Mouse (Mus musculus): ENCODE results near the gene Vwf. TPM values are rescaled to one million over a fixed set of nuclear protein-coding genes. Genes with fewer than 3 reads are reported as not detected.

Gene Vwf
- polyA plus RNA-seq, 1 experiment from 2014 or later: 9.0 TPM

GRCm38 (mm10) chr6:125594825-125595224 lies 48.3 kb downstream of the Vwf start:
- Histone ChIP-seq H3K27ac (ENCODE audit: low read depth, low read length) (no peak overlapping the region), H3K4me2 (ENCODE audit: low read depth, low read length, severe bottlenecking) (no peak overlapping the region), H3K4me1 (replicated peaks; ENCODE audit: control insufficient read depth, insufficient read depth, low read length) (no peaks in the 10 kb centered on the region), H3K36me3 (ENCODE audit: control insufficient read depth, insufficient read depth, low read length) (no peaks in the 10 kb centered on the region), H3K4me3 (ENCODE audit: low read depth, low read length) (no peak overlapping the region), H3K9ac (ENCODE audit: low read length) (no peak overlapping the region), H3K9me3 (ENCODE audit: control insufficient read depth, low read length) (no peaks in the 10 kb centered on the region), H3K27me3 (ENCODE audit: control insufficient read depth, insufficient read depth, low read length) (no peaks in the 10 kb centered on the region)
- WGBS: 74% methylated on average over 4 of the region's 4 CpGs
- ATAC-seq (replicated peaks; ENCODE audit: low FRiP score) (no peak), DNase-seq (ENCODE audit: low spot score) (no peak)

- no peak overlapping the region for H3K27ac ChIP-seq (ENCODE audit: low read depth, low read length)
These were observed 50.2 kb downstream of the Vwf start for GRCm38 (mm10) chr6:125596701-125597318.

GRCm38 (mm10) chr6:125597716-125598115 lies 51.1 kb downstream of the Vwf start:
- Histone ChIP-seq H3K36me3 (ENCODE audit: control insufficient read depth, insufficient read depth, low read length) (no peaks in the 10 kb centered on the region), H3K9ac (ENCODE audit: low read length) (no peak overlapping the region), H3K4me2 (ENCODE audit: low read depth, low read length, severe bottlenecking) (no peak overlapping the region), H3K9me3 (ENCODE audit: control insufficient read depth, low read length) (no peaks in the 10 kb centered on the region), H3K27me3 (ENCODE audit: control insufficient read depth, insufficient read depth, low read length) (no peaks in the 10 kb centered on the region), H3K4me3 (ENCODE audit: low read depth, low read length) (no peak overlapping the region), H3K27ac (ENCODE audit: low read depth, low read length) (no peak overlapping the region), H3K4me1 (replicated peaks; ENCODE audit: control insufficient read depth, insufficient read depth, low read length) (no peaks in the 10 kb centered on the region)
- DNase-seq (ENCODE audit: low spot score) (no peak), ATAC-seq (replicated peaks; ENCODE audit: low FRiP score) (no peak)
- WGBS: 80% methylated on average over 4 of the region's 4 CpGs

More at GRCm38 (mm10) chr6:125596701-125597318, 50.2 kb downstream of the Vwf start:
- H3K36me3 ChIP-seq (ENCODE audit: control insufficient read depth, insufficient read depth, low read length): no peaks in the 10 kb centered on the region
- H3K9ac ChIP-seq (ENCODE audit: low read length): no peak overlapping the region
- DNase-seq (ENCODE audit: low spot score): no peak
- H3K4me2 ChIP-seq (ENCODE audit: low read depth, low read length, severe bottlenecking): no peak overlapping the region
- no peaks in the 10 kb centered on the region for H3K27me3 ChIP-seq (ENCODE audit: control insufficient read depth, insufficient read depth, low read length)
- no peaks in the 10 kb centered on the region for H3K9me3 ChIP-seq (ENCODE audit: control insufficient read depth, low read length)
- no peak overlapping the region for H3K4me3 ChIP-seq (ENCODE audit: low read depth, low read length)
- WGBS: 50% methylated on average over 16 of the region's 16 CpGs
- no peak for ATAC-seq (replicated peaks; ENCODE audit: low FRiP score)
- no peaks in the 10 kb centered on the region for H3K4me1 ChIP-seq (replicated peaks; ENCODE audit: control insufficient read depth, insufficient read depth, low read length)

- no peak overlapping the region for H3K4me2 ChIP-seq (ENCODE audit: low read depth, low read length, severe bottlenecking)
- H3K4me3 ChIP-seq (ENCODE audit: low read depth, low read length): no peak overlapping the region
- H3K9me3 ChIP-seq (ENCODE audit: control insufficient read depth, low read length): no peaks in the 10 kb centered on the region
- H3K36me3 ChIP-seq (ENCODE audit: control insufficient read depth, insufficient read depth, low read length): no peaks in the 10 kb centered on the region
- H3K9ac ChIP-seq (ENCODE audit: low read length): no peak overlapping the region
- no peaks in the 10 kb centered on the region for H3K4me1 ChIP-seq (replicated peaks; ENCODE audit: control insufficient read depth, insufficient read depth, low read length)
- H3K27ac ChIP-seq (ENCODE audit: low read depth, low read length): no peak overlapping the region
- H3K27me3 ChIP-seq (ENCODE audit: control insufficient read depth, insufficient read depth, low read length): no peaks in the 10 kb centered on the region
- WGBS: 46% methylated on average over 9 of the region's 9 CpGs
- ATAC-seq (replicated peaks; ENCODE audit: low FRiP score) (no peak), DNase-seq (ENCODE audit: low spot score) (peak; percentile 75)
These were observed 53.5 kb downstream of the Vwf start for GRCm38 (mm10) chr6:125600036-125600558.

GRCm38 (mm10) chr6:125600669-125601068 lies 54.1 kb downstream of the Vwf start:
- DNase-seq (ENCODE audit: low spot score) (no peak), ATAC-seq (replicated peaks; ENCODE audit: low FRiP score) (no peak)
- no peak overlapping the region for H3K4me2 ChIP-seq (ENCODE audit: low read depth, low read length, severe bottlenecking)
- no peak overlapping the region for H3K9ac ChIP-seq (ENCODE audit: low read length)
- H3K36me3 ChIP-seq (ENCODE audit: control insufficient read depth, insufficient read depth, low read length): no peaks in the 10 kb centered on the region
- H3K27me3 ChIP-seq (ENCODE audit: control insufficient read depth, insufficient read depth, low read length): no peaks in the 10 kb centered on the region
- WGBS: 76% methylated on average over 8 of the region's 8 CpGs
- H3K27ac ChIP-seq (ENCODE audit: low read depth, low read length): no peak overlapping the region
- H3K4me1 ChIP-seq (replicated peaks; ENCODE audit: control insufficient read depth, insufficient read depth, low read length): no peaks in the 10 kb centered on the region
- no peak overlapping the region for H3K4me3 ChIP-seq (ENCODE audit: low read depth, low read length)
- no peaks in the 10 kb centered on the region for H3K9me3 ChIP-seq (ENCODE audit: control insufficient read depth, low read length)

GRCm38 (mm10) chr6:125601190-125601589 lies 54.6 kb downstream of the Vwf start:
- Histone ChIP-seq H3K4me2 (ENCODE audit: low read depth, low read length, severe bottlenecking) (no peak overlapping the region), H3K4me3 (ENCODE audit: low read depth, low read length) (no peak overlapping the region), H3K27me3 (ENCODE audit: control insufficient read depth, insufficient read depth, low read length) (no peaks in the 10 kb centered on the region), H3K9ac (ENCODE audit: low read length) (no peak overlapping the region), H3K27ac (ENCODE audit: low read depth, low read length) (no peak overlapping the region), H3K9me3 (ENCODE audit: control insufficient read depth, low read length) (no peaks in the 10 kb centered on the region), H3K36me3 (ENCODE audit: control insufficient read depth, insufficient read depth, low read length) (no peaks in the 10 kb centered on the region), H3K4me1 (replicated peaks; ENCODE audit: control insufficient read depth, insufficient read depth, low read length) (no peaks in the 10 kb centered on the region)
- DNase-seq (ENCODE audit: low spot score) (no peak), ATAC-seq (replicated peaks; ENCODE audit: low FRiP score) (no peak)
- WGBS: 68% methylated on average over 4 of the region's 4 CpGs

GRCm38 (mm10) chr6:125601748-125602147 lies 55.2 kb downstream of the Vwf start:
- ATAC-seq (replicated peaks; ENCODE audit: low FRiP score): no peak
- WGBS: 79% methylated on average over 5 of the region's 5 CpGs
- Histone ChIP-seq H3K9ac (ENCODE audit: low read length) (no peak overlapping the region), H3K9me3 (ENCODE audit: control insufficient read depth, low read length) (no peaks in the 10 kb centered on the region), H3K4me3 (ENCODE audit: low read depth, low read length) (no peak overlapping the region), H3K27ac (ENCODE audit: low read depth, low read length) (no peak overlapping the region), H3K4me1 (replicated peaks; ENCODE audit: control insufficient read depth, insufficient read depth, low read length) (no peaks in the 10 kb centered on the region), H3K4me2 (ENCODE audit: low read depth, low read length, severe bottlenecking) (no peak overlapping the region), H3K36me3 (ENCODE audit: control insufficient read depth, insufficient read depth, low read length) (no peaks in the 10 kb centered on the region), H3K27me3 (ENCODE audit: control insufficient read depth, insufficient read depth, low read length) (no peaks in the 10 kb centered on the region)
- no peak for DNase-seq (ENCODE audit: low spot score)

- Histone ChIP-seq H3K27ac (ENCODE audit: low read depth, low read length) (no peak overlapping the region), H3K27me3 (ENCODE audit: control insufficient read depth, insufficient read depth, low read length) (no peaks in the 10 kb centered on the region), H3K9me3 (ENCODE audit: control insufficient read depth, low read length) (no peaks in the 10 kb centered on the region), H3K36me3 (ENCODE audit: control insufficient read depth, insufficient read depth, low read length) (no peaks in the 10 kb centered on the region), H3K4me3 (ENCODE audit: low read depth, low read length) (no peak overlapping the region), H3K9ac (ENCODE audit: low read length) (no peak overlapping the region), H3K4me1 (replicated peaks; ENCODE audit: control insufficient read depth, insufficient read depth, low read length) (no peaks in the 10 kb centered on the region), H3K4me2 (ENCODE audit: low read depth, low read length, severe bottlenecking) (no peak overlapping the region)
- WGBS: 81% methylated on average over 5 of the region's 5 CpGs
- ATAC-seq (replicated peaks; ENCODE audit: low FRiP score) (no peak), DNase-seq (ENCODE audit: low spot score) (no peak)
These were observed 55.8 kb downstream of the Vwf start for GRCm38 (mm10) chr6:125602354-125602753.

GRCm38 (mm10) chr6:125603234-125603633 lies 56.7 kb downstream of the Vwf start:
- Histone ChIP-seq H3K4me2 (ENCODE audit: low read depth, low read length, severe bottlenecking) (no peak overlapping the region), H3K27me3 (ENCODE audit: control insufficient read depth, insufficient read depth, low read length) (no peaks in the 10 kb centered on the region), H3K27ac (ENCODE audit: low read depth, low read length) (no peak overlapping the region), H3K4me1 (replicated peaks; ENCODE audit: control insufficient read depth, insufficient read depth, low read length) (no peaks in the 10 kb centered on the region), H3K9ac (ENCODE audit: low read length) (no peak overlapping the region), H3K4me3 (ENCODE audit: low read depth, low read length) (no peak overlapping the region), H3K9me3 (ENCODE audit: control insufficient read depth, low read length) (no peaks in the 10 kb centered on the region), H3K36me3 (ENCODE audit: control insufficient read depth, insufficient read depth, low read length) (no peaks in the 10 kb centered on the region)
- 4% methylated on average over 18 of the region's 18 CpGs for WGBS
- DNase-seq (ENCODE audit: low spot score) (peak; percentile 93), ATAC-seq (replicated peaks; ENCODE audit: low FRiP score) (peak; percentile 65)
